Mouse (Mus musculus): Measurements from ENCODE around the gene Dock3.

DNA sequence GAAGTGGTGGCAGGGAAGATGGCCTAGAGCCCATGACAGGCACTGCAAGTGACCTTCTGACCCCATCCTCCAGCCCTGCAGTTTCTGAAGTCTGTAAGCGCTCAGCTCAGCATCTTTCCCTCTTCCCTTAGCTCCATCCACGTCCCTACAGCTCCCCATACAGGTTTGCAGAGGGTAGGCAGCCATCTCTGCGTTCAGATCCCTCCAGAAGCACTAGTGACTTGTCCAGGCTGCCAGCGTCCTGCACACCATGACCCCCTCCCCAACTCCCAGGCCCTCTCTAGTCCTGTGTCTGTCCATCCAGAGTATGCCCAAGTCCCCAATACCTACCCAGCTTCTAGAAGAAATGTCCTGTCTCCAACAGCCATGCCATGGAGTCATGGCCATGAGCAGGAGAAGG lies 46.4 kb upstream of the Dock3 start:
- TF ChIP-seq POLR2A (IDR thresholded peaks at IDR 0.05; ENCODE audit: low read depth, low read length) (no peak), CTCF (conservative IDR thresholded peaks at IDR 0.05; ENCODE audit: insufficient read depth, insufficient read length, low read depth, low read length) (0 out of 2 replicates have a peak, but pooled peaks have one; percentile 8)
